Mouse (Mus musculus): ENCODE data around the gene Rasgrp3. TPM values are rescaled to one million over a fixed set of nuclear protein-coding genes. Genes with fewer than 3 reads are reported as not detected.

The Rasgrp3 gene
- polyA plus RNA-seq, 1 experiment from 2014 or later: 24.5 TPM

DNA sequence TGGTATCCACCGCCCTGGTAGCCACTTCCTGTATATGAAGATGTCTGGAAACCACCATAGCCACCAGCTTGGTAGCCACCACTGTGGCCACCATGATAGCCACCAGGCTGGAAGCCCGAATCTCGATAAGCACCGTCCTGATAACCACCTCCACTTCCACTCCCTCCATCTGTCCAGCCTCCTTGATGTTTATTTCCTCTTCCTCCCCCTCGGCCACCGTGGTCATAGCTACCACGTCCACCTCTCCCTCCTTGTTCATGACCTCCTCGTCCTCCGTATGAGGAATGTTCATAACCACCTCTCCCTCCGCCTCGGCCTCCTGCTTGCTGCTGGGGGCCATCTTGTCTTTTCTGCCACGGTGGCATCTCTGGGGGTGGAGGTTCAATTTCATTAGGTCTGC, 102.7 kb downstream of the Rasgrp3 start:
- peak overlapping the region; percentile 60; the same call in 1 of the 2 replicates for H3K27ac ChIP-seq (ENCODE audit: low read depth)
- WGBS: 62% methylated on average over 12 of the region's 12 CpGs
- TF ChIP-seq CTCF (IDR thresholded peaks at IDR 0.05; ENCODE audit: low read depth): no peak
- no peaks in the 10 kb centered on the region for H3K27me3 ChIP-seq (ENCODE audit: insufficient read depth, low read length)
- no peak overlapping the region for H3K4me3 ChIP-seq (ENCODE audit: low read depth, low read length)
- no peak for ATAC-seq (ENCODE audit: insufficient read depth)
- no peaks in the 10 kb centered on the region for H3K9me3 ChIP-seq (ENCODE audit: low read depth, low read length)
- H3K9ac ChIP-seq: no peak overlapping the region
- H3K4me1 ChIP-seq (ENCODE audit: insufficient read depth): no peaks in the 10 kb centered on the region
- H3K36me3 ChIP-seq (ENCODE audit: insufficient read depth): peaks cover 40% of the 10 kb centered on the region
- H3K4me2 ChIP-seq: no peak overlapping the region
- DNase-seq: no peak

DNA sequence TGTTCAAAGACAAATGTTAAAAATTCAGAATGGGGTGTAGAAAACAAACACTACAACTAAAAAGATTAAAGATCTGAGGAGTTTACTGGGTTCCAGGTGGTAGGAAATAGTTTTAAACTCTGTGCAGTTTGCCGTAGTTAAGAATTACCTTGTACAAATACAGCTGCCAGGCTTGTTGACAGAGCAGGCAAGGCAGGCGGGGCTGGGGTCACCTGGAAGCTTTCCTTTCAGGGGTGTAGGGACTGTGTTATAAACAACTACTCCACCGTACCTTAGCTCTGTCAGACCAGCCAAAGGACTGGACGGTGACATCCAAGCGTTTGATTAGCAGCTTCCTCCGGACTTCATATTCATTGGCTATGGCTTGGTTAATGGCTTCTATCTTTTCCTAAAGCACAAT, 103.4 kb downstream of the Rasgrp3 start:
- no peaks in the 10 kb centered on the region for H3K4me1 ChIP-seq (ENCODE audit: insufficient read depth)
- peaks cover 41% of the 10 kb centered on the region for H3K36me3 ChIP-seq (ENCODE audit: insufficient read depth)
- no peak overlapping the region for H3K9ac ChIP-seq
- ATAC-seq (ENCODE audit: insufficient read depth): peak; percentile 78
- no peak overlapping the region for H3K4me3 ChIP-seq (ENCODE audit: low read depth, low read length)
- no peaks in the 10 kb centered on the region for H3K27me3 ChIP-seq (ENCODE audit: insufficient read depth, low read length)
- no peak overlapping the region for H3K4me2 ChIP-seq
- H3K27ac ChIP-seq (ENCODE audit: low read depth): 0 out of 2 replicates have a peak overlapping the region, but pooled peaks have one; percentile 20
- TF ChIP-seq CTCF (IDR thresholded peaks at IDR 0.05; ENCODE audit: low read depth): no peak
- no peaks in the 10 kb centered on the region for H3K9me3 ChIP-seq (ENCODE audit: low read depth, low read length)
- WGBS: 61% methylated on average over 6 of the region's 6 CpGs
- peak; percentile 39 for DNase-seq

DNA sequence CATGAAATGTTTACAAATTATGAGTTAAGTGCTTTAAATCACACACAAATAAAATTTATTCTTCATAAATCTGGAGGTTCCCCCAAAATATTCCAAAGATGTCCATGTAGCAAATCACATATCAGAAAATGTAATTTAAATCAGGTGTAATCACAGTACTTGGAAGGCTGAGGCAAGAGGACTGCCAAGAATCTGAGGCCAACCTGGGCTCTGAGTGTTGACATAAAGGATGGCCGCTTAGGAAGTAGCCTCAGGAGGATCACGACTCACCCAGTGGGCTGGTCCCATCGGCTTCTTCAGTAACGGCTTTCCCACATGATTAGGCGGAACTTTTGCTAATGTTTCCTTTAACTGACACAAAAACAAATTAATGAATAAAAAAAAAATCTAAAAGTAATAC, 104.1 kb downstream of the Rasgrp3 start:
- no peak for ATAC-seq (ENCODE audit: insufficient read depth)
- 37% methylated on average over 5 of the region's 5 CpGs for WGBS

DNA sequence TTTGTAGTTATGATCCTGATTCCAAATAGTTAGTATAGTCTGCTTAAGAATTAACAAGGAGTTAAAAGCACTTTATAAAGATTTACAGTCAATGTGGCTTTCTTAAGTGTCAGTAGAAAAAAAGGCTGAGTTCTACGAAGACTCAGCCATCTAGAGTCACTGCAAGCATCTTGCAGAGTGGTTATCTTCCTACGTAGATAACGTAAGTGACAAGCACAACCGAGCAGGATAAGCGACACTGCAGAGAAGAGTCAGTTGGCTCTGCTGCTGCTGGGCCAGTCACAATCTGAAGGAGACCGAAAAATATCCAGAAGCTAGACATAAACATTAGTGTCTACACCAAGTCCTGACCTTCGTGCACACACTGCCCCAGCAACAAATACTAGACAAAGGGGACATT, 107.7 kb downstream of the Rasgrp3 start:
- no peak for DNase-seq

More for the DNA sequence above, 104.1 kb downstream of the Rasgrp3 start:
- no peak overlapping the region for H3K27ac ChIP-seq (ENCODE audit: low read depth)
- TF ChIP-seq CTCF (IDR thresholded peaks at IDR 0.05; ENCODE audit: low read depth): no peak
- H3K9me3 ChIP-seq (ENCODE audit: low read depth, low read length): no peaks in the 10 kb centered on the region
- H3K4me1 ChIP-seq (ENCODE audit: insufficient read depth): no peaks in the 10 kb centered on the region
- H3K4me3 ChIP-seq (ENCODE audit: low read depth, low read length): no peak overlapping the region
- DNase-seq: no peak
- no peaks in the 10 kb centered on the region for H3K27me3 ChIP-seq (ENCODE audit: insufficient read depth, low read length)
- peaks cover 48% of the 10 kb centered on the region for H3K36me3 ChIP-seq (ENCODE audit: insufficient read depth)
- H3K4me2 ChIP-seq: no peak overlapping the region
- H3K9ac ChIP-seq: no peak overlapping the region

DNA sequence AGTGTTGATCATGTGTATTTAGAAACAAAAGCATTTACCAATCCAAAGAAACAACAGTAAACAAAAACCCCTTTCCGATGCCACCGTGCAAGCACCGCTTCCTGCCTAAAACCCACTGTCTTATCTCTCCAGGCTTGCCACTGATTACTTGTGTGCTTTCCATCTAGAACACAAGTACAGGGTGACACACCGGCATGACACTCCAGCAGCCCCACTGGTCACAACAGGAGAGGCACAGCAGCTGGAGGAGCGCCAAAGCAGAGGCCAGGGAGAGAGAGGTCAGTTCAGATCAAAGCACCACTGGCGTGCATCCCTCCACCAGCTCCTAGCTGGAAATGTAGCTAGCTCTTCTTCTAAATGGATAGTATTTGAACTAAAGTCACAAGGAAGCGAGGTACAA, 108.6 kb downstream of the Rasgrp3 start:
- Histone ChIP-seq H3K27ac (ENCODE audit: low read depth) (no peak overlapping the region), H3K4me1 (ENCODE audit: insufficient read depth) (no peaks in the 10 kb centered on the region), H3K4me3 (ENCODE audit: low read depth, low read length) (no peak overlapping the region), H3K4me2 (no peak overlapping the region), H3K9ac (no peak overlapping the region), H3K9me3 (ENCODE audit: low read depth, low read length) (no peaks in the 10 kb centered on the region), H3K36me3 (ENCODE audit: insufficient read depth) (peaks cover 48% of the 10 kb centered on the region), H3K27me3 (ENCODE audit: insufficient read depth, low read length) (no peaks in the 10 kb centered on the region)
- DNase-seq (no peak), ATAC-seq (ENCODE audit: insufficient read depth) (no peak)
- no peak for TF ChIP-seq CTCF (IDR thresholded peaks at IDR 0.05; ENCODE audit: low read depth)
- whole genome bisulfite sequencing: 63% methylated on average over 7 of the region's 7 CpGs

More for the DNA sequence above, 107.7 kb downstream of the Rasgrp3 start:
- Histone ChIP-seq H3K4me2 (no peak overlapping the region), H3K36me3 (ENCODE audit: insufficient read depth) (peaks cover 56% of the 10 kb centered on the region), H3K27me3 (ENCODE audit: insufficient read depth, low read length) (no peaks in the 10 kb centered on the region), H3K4me3 (ENCODE audit: low read depth, low read length) (no peak overlapping the region), H3K9ac (no peak overlapping the region), H3K27ac (ENCODE audit: low read depth) (no peak overlapping the region), H3K9me3 (ENCODE audit: low read depth, low read length) (no peaks in the 10 kb centered on the region), H3K4me1 (ENCODE audit: insufficient read depth) (no peaks in the 10 kb centered on the region)
- TF ChIP-seq CTCF (IDR thresholded peaks at IDR 0.05; ENCODE audit: low read depth): no peak
- ATAC-seq (ENCODE audit: insufficient read depth): no peak
- WGBS: 45% methylated on average over 7 of the region's 7 CpGs

DNA sequence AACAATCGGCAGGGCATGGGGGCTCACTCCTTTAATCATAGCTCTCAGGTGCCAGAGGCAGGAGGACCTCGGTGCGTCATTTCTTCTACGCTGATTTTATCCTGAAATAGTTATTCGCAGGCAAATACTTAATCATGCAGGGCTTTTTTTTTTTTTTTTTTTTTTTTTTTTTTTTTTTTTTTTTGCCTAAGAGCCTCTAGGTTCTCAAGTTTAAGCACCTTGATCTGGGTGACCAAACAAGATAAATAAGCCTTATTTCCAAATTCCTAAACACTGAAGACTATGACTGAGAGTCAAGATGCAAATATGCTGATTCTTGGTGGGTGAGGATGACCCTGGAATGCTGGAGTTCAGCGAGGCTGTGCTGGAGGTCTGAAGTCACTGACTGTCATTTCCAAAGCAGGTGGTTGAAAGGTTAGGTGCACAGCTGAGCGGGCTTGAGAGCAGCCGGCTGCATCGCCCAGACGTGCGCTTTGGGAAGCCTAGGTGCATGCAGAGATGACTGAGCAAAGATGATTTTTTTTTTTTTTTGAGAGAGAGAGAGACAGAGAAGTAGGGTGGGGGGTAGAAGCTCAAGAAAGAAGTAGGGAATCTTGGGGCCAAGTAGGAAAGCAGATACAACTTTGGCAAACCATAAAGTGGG, 115.2 kb downstream of the Rasgrp3 start:
- TF ChIP-seq CTCF (IDR thresholded peaks at IDR 0.05; ENCODE audit: low read depth): no peak
- no peak for DNase-seq
- 31% methylated on average over 11 of the region's 11 CpGs for WGBS
- Histone ChIP-seq H3K9me3 (ENCODE audit: low read depth, low read length) (no peaks in the 10 kb centered on the region), H3K4me2 (peak overlapping the region; percentile 72), H3K27ac (ENCODE audit: low read depth) (no peak overlapping the region), H3K36me3 (ENCODE audit: insufficient read depth) (peaks cover 15% of the 10 kb centered on the region), H3K9ac (peak overlapping the region; percentile 76), H3K4me1 (ENCODE audit: insufficient read depth) (no peaks in the 10 kb centered on the region), H3K27me3 (ENCODE audit: insufficient read depth, low read length) (no peaks in the 10 kb centered on the region), H3K4me3 (ENCODE audit: low read depth, low read length) (peak overlapping the region; percentile 82)
- ATAC-seq (ENCODE audit: insufficient read depth): no peak

DNA sequence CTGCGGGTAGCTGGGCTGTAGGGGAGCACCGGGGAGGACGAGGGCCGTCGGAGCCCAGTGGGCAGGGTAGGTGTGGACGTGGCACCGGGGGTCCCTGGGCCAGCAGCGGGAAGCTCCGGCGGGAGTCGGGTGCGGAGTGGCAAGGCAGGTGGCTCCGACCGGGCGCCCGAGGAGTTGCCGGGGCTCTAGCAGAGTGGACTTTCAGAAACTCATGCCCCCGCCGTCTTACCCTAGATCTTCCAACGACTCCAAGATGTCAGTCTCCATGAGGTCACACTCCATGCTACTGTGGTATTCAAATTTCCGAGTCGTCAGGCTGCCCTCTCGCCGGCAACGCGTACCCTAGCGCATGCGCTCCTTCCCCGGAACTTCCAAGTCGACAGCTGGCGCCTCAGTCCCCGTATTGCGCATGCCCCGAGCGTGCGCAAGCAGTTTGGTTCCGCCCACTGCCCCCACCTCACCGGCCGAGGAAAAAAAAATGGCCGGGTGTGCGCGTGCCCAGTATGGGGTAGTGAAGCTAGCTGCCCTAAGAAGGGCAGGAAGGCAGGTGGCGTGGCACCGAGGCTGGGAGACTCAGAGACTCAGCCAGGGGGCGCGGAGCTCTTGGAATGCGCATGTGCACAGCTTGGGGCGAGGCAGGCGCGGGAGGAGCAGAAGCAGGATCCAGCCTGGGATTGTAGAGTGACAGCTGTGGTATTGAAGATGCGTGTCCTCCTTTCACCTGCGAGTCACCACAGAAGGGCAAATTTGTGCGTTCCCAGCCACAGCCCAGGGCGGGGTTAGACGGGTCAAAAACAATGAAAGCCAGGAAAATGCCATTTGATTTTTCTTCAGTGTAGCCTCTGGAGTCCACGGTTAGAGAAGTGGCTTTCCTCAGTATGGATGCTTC, 116.1 kb downstream of the Rasgrp3 start, which contains the start of gene Fam98a:
Gene Fam98a (minus strand): TSS at position 435 of the 889 bp plus-strand sequence.
- Histone ChIP-seq H3K4me2 (peak within 1 kb of the TSS; percentile 72), H3K4me1 (ENCODE audit: insufficient read depth) (no peaks in the 10 kb centered on the region), H3K36me3 (ENCODE audit: insufficient read depth) (peaks cover 6% of the 10 kb centered on the region), H3K9me3 (ENCODE audit: low read depth, low read length) (no peaks in the 10 kb centered on the region), H3K9ac (peak within 1 kb of the TSS; percentile 76), H3K27me3 (ENCODE audit: insufficient read depth, low read length) (no peaks in the 10 kb centered on the region), H3K27ac (ENCODE audit: low read depth) (peak within 1 kb of the TSS; percentile 72), H3K4me3 (ENCODE audit: low read depth, low read length) (peak within 1 kb of the TSS; percentile 82)
- peak; percentile 100 for DNase-seq
- under 1% methylated on average over 56 of the region's 56 CpGs for WGBS
- TF ChIP-seq CTCF (IDR thresholded peaks at IDR 0.05; ENCODE audit: low read depth): peak; percentile 83
- peak; percentile 99 for ATAC-seq (ENCODE audit: insufficient read depth)

Measured in lung, embryonic 14.5 days (tissue).